Mouse (Mus musculus): ENCODE measurements at regions not wholly inside any gene's neighbourhood (a gene's known extent, or its start where the extent isn't known, plus 50 kb on each side); places are given as distances from the start of the nearest gene placed in this dataset.

- DNase-seq, result peak in 1 of 2 experiments; percentile 16
Observed at GRCm38 (mm10) chr15:46836297-46836696, 6702.1 kb downstream of the 9330182O14Rik start.

- DNase-seq, result no peak
Observed at GRCm38 (mm10) chr15:46838067-46838466, 6703.9 kb downstream of the 9330182O14Rik start.

- DNase-seq, result no peak
Observed at GRCm38 (mm10) chr15:46849545-46849944, 6715.4 kb downstream of the 9330182O14Rik start.

Data from cerebellum, postnatal 10 days (tissue).